ENCODE assay signal across 19 mouse cellular contexts in the genomic region with DNA sequence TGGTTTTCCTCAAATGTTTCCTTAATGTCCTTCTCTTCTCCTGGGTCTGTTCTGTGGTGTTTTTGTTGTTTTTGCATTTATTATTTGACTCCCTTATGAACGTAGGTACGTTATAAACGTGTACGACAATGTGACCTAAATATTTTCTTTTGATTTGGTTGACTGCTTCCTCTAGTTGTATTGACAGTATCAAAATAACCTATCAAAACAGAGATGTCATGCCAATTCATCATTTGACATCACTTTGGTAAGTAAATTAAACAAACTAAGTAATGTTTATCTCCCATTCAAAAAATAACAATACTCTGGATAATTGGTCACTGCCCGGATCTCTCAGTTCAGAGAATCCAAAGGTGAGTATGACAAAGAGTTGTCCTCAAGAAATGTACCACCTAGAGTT. TPM values are rescaled to one million over a fixed set of nuclear protein-coding genes. Genes with fewer than 3 reads are reported as not detected.
A peak's percentile ranks its signal among the peaks of the same experiment; 100 is the strongest.
DNase-seq lines count a peak whose midpoint lies in the region; ATAC-seq and TF ChIP-seq lines count a peak whose summit lies in the region.
"Had no signal": no experiment of that assay in that cellular context is flagged by ENCODE, and none has a peak within 500 bp of the region (broad histone marks: within the 10 kb centered on the region; RNA-seq: fewer than 3 reads in every experiment).

No protein-coding gene starts in this region.

- 35% methylated on average over 5 of the region's 5 CpGs for WGBS in liver, adult 2 months
- WGBS in liver, embryonic 12.5 days (ENCODE audit: insufficient replicate concordance): 73% methylated on average over 5 of the region's 5 CpGs
- WGBS in midbrain, embryonic 11.5 days: 94% methylated on average over 5 of the region's 5 CpGs
- 91% methylated on average over 5 of the region's 5 CpGs for WGBS in midbrain, embryonic 15.5 days

- TF ChIP-seq CTCF in liver, adult 2 months (IDR thresholded peaks at IDR 0.05; ENCODE audit: low read depth, low read length): no peak

- no peak overlapping the region for H3K27ac ChIP-seq in liver, adult 2 months (replicated peaks; ENCODE audit: insufficient read depth, low read depth, low read length)
- no peak overlapping the region for H3K27ac ChIP-seq in liver, embryonic 12.5 days
- H3K27ac ChIP-seq in midbrain, embryonic 11.5 days (ENCODE audit: low read depth, low read length): no peak overlapping the region
- H3K27ac ChIP-seq in midbrain, embryonic 15.5 days: no peak overlapping the region

- H3K9me3 ChIP-seq in liver, embryonic 12.5 days (replicated peaks): no peaks in the 10 kb centered on the region
- no peaks in the 10 kb centered on the region for H3K9me3 ChIP-seq in midbrain, embryonic 11.5 days (ENCODE audit: control insufficient read depth, low read length)
- H3K9me3 ChIP-seq in midbrain, embryonic 15.5 days: no peaks in the 10 kb centered on the region

- no peak for ATAC-seq in liver, embryonic 12.5 days
- ATAC-seq in midbrain, embryonic 11.5 days (ENCODE audit: low FRiP score): no peak
- ATAC-seq in midbrain, embryonic 15.5 days (replicated peaks): no peak
- ATAC-seq: activated CD4-positive, CD25-positive, alpha-beta regulatory T cell, adult 4 months; CD4-positive, CD25-positive, alpha-beta regulatory T cell, adult 4 months; Patski had no signal

- peak; percentile 62 for DNase-seq in liver, adult 2 months (ENCODE audit: extremely low read depth, low read depth, low spot score)
- peak; percentile 56 for DNase-seq in midbrain, embryonic 11.5 days (ENCODE audit: low spot score, missing footprints)
- DNase-seq: adrenal gland, adult 2 months; adrenal gland, adult 8-10 months; adrenal gland, postnatal 10 days; adrenal gland, postnatal 14 days; adrenal gland, postnatal 25 days; adrenal gland, postnatal 36 days; B cell, adult 2 months; cerebellum, adult 11 months; cerebellum, adult 11-12 months; cerebellum, adult 18-20 months had no signal

- no peak overlapping the region for H3K4me3 ChIP-seq in liver, adult 2 months (ENCODE audit: insufficient read depth, low read depth, low read length)
- no peak overlapping the region for H3K4me3 ChIP-seq in liver, embryonic 12.5 days
- no peak overlapping the region for H3K4me3 ChIP-seq in midbrain, embryonic 11.5 days (ENCODE audit: low read depth, low read length)
- no peak overlapping the region for H3K4me3 ChIP-seq in midbrain, embryonic 15.5 days

- no peaks in the 10 kb centered on the region for H3K36me3 ChIP-seq in liver, adult 2 months (ENCODE audit: control insufficient read depth, insufficient read depth, low read length)
- H3K36me3 ChIP-seq in liver, embryonic 12.5 days: no peaks in the 10 kb centered on the region
- H3K36me3 ChIP-seq in midbrain, embryonic 11.5 days (ENCODE audit: control insufficient read depth, insufficient read depth, low read length): no peaks in the 10 kb centered on the region
- no peaks in the 10 kb centered on the region for H3K36me3 ChIP-seq in midbrain, embryonic 15.5 days (replicated peaks)
- H3K36me3 ChIP-seq: G1E had no signal

- no peak overlapping the region for H3K9ac ChIP-seq in liver, adult 2 months (ENCODE audit: low read depth, low read length)
- H3K9ac ChIP-seq in liver, embryonic 12.5 days: no peak overlapping the region
- no peak overlapping the region for H3K9ac ChIP-seq in midbrain, embryonic 11.5 days (ENCODE audit: low read length)
- no peak overlapping the region for H3K9ac ChIP-seq in midbrain, embryonic 15.5 days

- TF ChIP-seq POLR2A in liver, adult 2 months (IDR thresholded peaks at IDR 0.05; ENCODE audit: extremely low read depth, insufficient read depth, low read length): no peak

- no peaks in the 10 kb centered on the region for H3K79me2 ChIP-seq in liver, adult 2 months (ENCODE audit: control insufficient read depth, insufficient read depth, low read length)

- no peaks in the 10 kb centered on the region for H3K27me3 ChIP-seq in liver, adult 2 months (ENCODE audit: control insufficient read depth, insufficient read depth, low read length)
- no peaks in the 10 kb centered on the region for H3K27me3 ChIP-seq in liver, embryonic 12.5 days (replicated peaks)
- H3K27me3 ChIP-seq in midbrain, embryonic 11.5 days (ENCODE audit: control insufficient read depth, insufficient read depth, low read length): no peaks in the 10 kb centered on the region
- H3K27me3 ChIP-seq in midbrain, embryonic 15.5 days (replicated peaks): no peaks in the 10 kb centered on the region
- H3K27me3 ChIP-seq: CH12.LX, Patski had no signal

- H3K4me2 ChIP-seq in liver, embryonic 12.5 days: no peak overlapping the region
- no peak overlapping the region for H3K4me2 ChIP-seq in midbrain, embryonic 11.5 days
- no peak overlapping the region for H3K4me2 ChIP-seq in midbrain, embryonic 15.5 days

- peaks cover 5% of the 10 kb centered on the region; the same call in 1 of the 2 replicates for H3K4me1 ChIP-seq in liver, adult 2 months (ENCODE audit: control insufficient read depth, insufficient read depth, low read length)
- no peaks in the 10 kb centered on the region for H3K4me1 ChIP-seq in liver, embryonic 12.5 days
- H3K4me1 ChIP-seq in midbrain, embryonic 11.5 days (ENCODE audit: control insufficient read depth, insufficient read depth, low read length): no peaks in the 10 kb centered on the region
- H3K4me1 ChIP-seq in midbrain, embryonic 15.5 days: no peaks in the 10 kb centered on the region; the same call in 1 of the 2 replicates

RNA-seq across cellular contexts. Expression of a gene that starts 41.4 kb away (rescaled TPM):
- total RNA-seq in liver, adult 2 months (2014; rRNA removed): 4.1 and 6.3 TPM in 2 replicates
- 1.9 and 3.3 TPM in 2 replicates for polyA plus RNA-seq in liver, adult 2 months (2012; rRNA removed)
- polyA plus RNA-seq in liver, embryonic 12.5 days (2016; fragmentation: Nextera tagmentation; extraction: Ambion mirVana): 14.7 and 14.8 TPM in 2 replicates
- polyA plus RNA-seq in midbrain, embryonic 11.5 days (2014; fragmentation: Nextera tagmentation; extraction: Ambion mirVana): 30.3 and 30.8 TPM in 2 replicates
- polyA plus RNA-seq in midbrain, embryonic 15.5 days (2015; fragmentation: Nextera tagmentation; extraction: Ambion mirVana): 26.8 and 29.7 TPM in 2 replicates
